Mouse (Mus musculus): ENCODE data around the gene Itpkc. TPM values are rescaled to one million over a fixed set of nuclear protein-coding genes. Genes with fewer than 3 reads are reported as not detected.
A peak's percentile ranks its signal among the peaks of the same experiment; 100 is the strongest.

Gene Itpkc
- polyA plus RNA-seq, 1 experiment from 2014 or later = 8.5 TPM

- Histone ChIP-seq H3K9ac (replicated peaks; ENCODE audit: low read depth, low read length) (no peak overlapping the region), H3K4me1 (ENCODE audit: control insufficient read depth, insufficient read depth, low read length) (peaks cover 37% of the 10 kb centered on the region), H3K9me3 (ENCODE audit: control insufficient read depth, low read depth, low read length) (no peaks in the 10 kb centered on the region), H3K4me3 (ENCODE audit: low read depth, low read length) (no peak overlapping the region), H3K4me2 (replicated peaks; ENCODE audit: low read depth, low read length) (peak overlapping the region; percentile 88; the same call in 1 of the 2 replicates), H3K27ac (ENCODE audit: low read length) (no peak overlapping the region), H3K27me3 (ENCODE audit: control insufficient read depth, insufficient read depth, low read length) (no peaks in the 10 kb centered on the region), H3K36me3 (ENCODE audit: control insufficient read depth, insufficient read depth, low read length) (peaks cover 45% of the 10 kb centered on the region)
- ATAC-seq (ENCODE audit: insufficient number of reproducible peaks, insufficient read depth, low FRiP score, low read depth) = no peak
- 82% methylated on average over 5 of the region's 5 CpGs for WGBS
Measured at GRCm38 (mm10) chr7:27162780-27163449, 65.5 kb downstream of the Itpkc start.

DNA sequence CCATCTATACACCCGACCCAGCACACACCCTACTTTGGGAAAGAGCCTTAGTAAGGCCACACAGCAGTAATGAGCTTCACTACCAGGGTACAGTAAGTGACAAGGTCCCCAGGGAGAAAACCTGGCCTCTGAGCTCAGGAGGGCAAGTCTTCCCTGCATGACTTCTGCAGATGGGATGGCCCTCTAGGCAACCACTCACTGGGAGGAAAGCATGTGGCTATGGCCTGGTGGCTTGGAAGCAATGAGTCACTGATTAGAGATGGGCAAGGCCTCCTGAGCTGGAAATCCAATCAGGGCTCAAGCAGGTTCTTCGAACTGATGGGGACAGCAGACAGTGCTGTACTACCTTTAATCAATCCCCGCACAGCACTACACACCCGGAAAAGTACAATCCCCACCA lies 66.7 kb downstream of the Itpkc start:
- Histone ChIP-seq H3K27me3 (ENCODE audit: control insufficient read depth, insufficient read depth, low read length) (no peaks in the 10 kb centered on the region), H3K4me3 (ENCODE audit: low read depth, low read length) (no peak overlapping the region), H3K27ac (ENCODE audit: low read length) (no peak overlapping the region), H3K4me1 (ENCODE audit: control insufficient read depth, insufficient read depth, low read length) (peaks cover 30% of the 10 kb centered on the region), H3K9ac (replicated peaks; ENCODE audit: low read depth, low read length) (no peak overlapping the region), H3K36me3 (ENCODE audit: control insufficient read depth, insufficient read depth, low read length) (peaks cover 53% of the 10 kb centered on the region), H3K4me2 (replicated peaks; ENCODE audit: low read depth, low read length) (no peak overlapping the region), H3K9me3 (ENCODE audit: control insufficient read depth, low read depth, low read length) (no peaks in the 10 kb centered on the region)
- no peak for ATAC-seq (ENCODE audit: insufficient number of reproducible peaks, insufficient read depth, low FRiP score, low read depth)
- 83% methylated on average over 4 of the region's 4 CpGs for WGBS

- H3K9ac ChIP-seq (replicated peaks; ENCODE audit: low read depth, low read length) = no peak overlapping the region
- H3K27ac ChIP-seq (ENCODE audit: low read length) = no peak overlapping the region
- ATAC-seq (ENCODE audit: insufficient number of reproducible peaks, insufficient read depth, low FRiP score, low read depth) = no peak
- WGBS = 80% methylated on average over 3 of the region's 3 CpGs
- peaks cover 30% of the 10 kb centered on the region for H3K4me1 ChIP-seq (ENCODE audit: control insufficient read depth, insufficient read depth, low read length)
- no peak overlapping the region for H3K4me2 ChIP-seq (replicated peaks; ENCODE audit: low read depth, low read length)
- H3K27me3 ChIP-seq (ENCODE audit: control insufficient read depth, insufficient read depth, low read length) = no peaks in the 10 kb centered on the region
- no peak overlapping the region for H3K4me3 ChIP-seq (ENCODE audit: low read depth, low read length)
- no peaks in the 10 kb centered on the region for H3K9me3 ChIP-seq (ENCODE audit: control insufficient read depth, low read depth, low read length)
- H3K36me3 ChIP-seq (ENCODE audit: control insufficient read depth, insufficient read depth, low read length) = peaks cover 53% of the 10 kb centered on the region
Measured at GRCm38 (mm10) chr7:27160921-27161320, 67.5 kb downstream of the Itpkc start.

GRCm38 (mm10) chr7:27159882-27160281 lies 68.6 kb downstream of the Itpkc start:
- peaks cover 22% of the 10 kb centered on the region for H3K4me1 ChIP-seq (ENCODE audit: control insufficient read depth, insufficient read depth, low read length)
- no peaks in the 10 kb centered on the region for H3K27me3 ChIP-seq (ENCODE audit: control insufficient read depth, insufficient read depth, low read length)
- peak; percentile 87; the same call in 1 of the 2 replicates for ATAC-seq (ENCODE audit: insufficient number of reproducible peaks, insufficient read depth, low FRiP score, low read depth)
- H3K4me3 ChIP-seq (ENCODE audit: low read depth, low read length) = no peak overlapping the region
- no peak overlapping the region for H3K9ac ChIP-seq (replicated peaks; ENCODE audit: low read depth, low read length)
- 13% methylated on average over 8 of the region's 8 CpGs for WGBS
- no peak overlapping the region for H3K27ac ChIP-seq (ENCODE audit: low read length)
- no peak overlapping the region for H3K4me2 ChIP-seq (replicated peaks; ENCODE audit: low read depth, low read length)
- H3K36me3 ChIP-seq (ENCODE audit: control insufficient read depth, insufficient read depth, low read length) = peaks cover 49% of the 10 kb centered on the region
- no peaks in the 10 kb centered on the region for H3K9me3 ChIP-seq (ENCODE audit: control insufficient read depth, low read depth, low read length)

DNA sequence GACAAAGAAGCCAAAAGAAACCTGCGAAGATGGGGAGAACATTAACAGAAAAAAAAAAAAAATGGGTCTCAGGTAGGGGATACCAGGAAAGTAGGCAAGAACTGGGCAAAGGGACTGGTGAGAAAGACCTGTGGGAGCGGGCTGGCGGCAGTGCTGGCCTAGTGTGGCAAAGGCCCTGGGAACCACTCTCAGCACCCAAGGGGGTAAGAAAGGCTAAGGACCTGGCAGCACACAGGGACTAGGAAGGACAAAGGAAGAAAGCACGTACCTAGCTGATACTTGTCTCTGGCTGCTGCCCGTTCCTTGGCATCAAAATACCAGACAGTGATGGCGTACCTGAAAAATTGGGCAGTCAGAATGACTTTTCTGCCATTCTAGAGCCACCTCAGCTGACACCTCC lies 69.2 kb downstream of the Itpkc start:
- H3K36me3 ChIP-seq (ENCODE audit: control insufficient read depth, insufficient read depth, low read length) = peaks cover 43% of the 10 kb centered on the region
- WGBS = 97% methylated on average over 6 of the region's 6 CpGs
- no peak overlapping the region for H3K27ac ChIP-seq (ENCODE audit: low read length)
- no peak overlapping the region for H3K4me2 ChIP-seq (replicated peaks; ENCODE audit: low read depth, low read length)
- H3K4me3 ChIP-seq (ENCODE audit: low read depth, low read length) = no peak overlapping the region
- no peak overlapping the region for H3K9ac ChIP-seq (replicated peaks; ENCODE audit: low read depth, low read length)
- H3K27me3 ChIP-seq (ENCODE audit: control insufficient read depth, insufficient read depth, low read length) = no peaks in the 10 kb centered on the region
- no peak for ATAC-seq (ENCODE audit: insufficient number of reproducible peaks, insufficient read depth, low FRiP score, low read depth)
- H3K4me1 ChIP-seq (ENCODE audit: control insufficient read depth, insufficient read depth, low read length) = peaks cover 16% of the 10 kb centered on the region
- no peaks in the 10 kb centered on the region for H3K9me3 ChIP-seq (ENCODE audit: control insufficient read depth, low read depth, low read length)

- 94% methylated on average over 9 of the region's 9 CpGs for WGBS
- no peaks in the 10 kb centered on the region for H3K9me3 ChIP-seq (ENCODE audit: control insufficient read depth, low read depth, low read length)
- H3K4me3 ChIP-seq (ENCODE audit: low read depth, low read length) = no peak overlapping the region
- peaks cover 7% of the 10 kb centered on the region; the same call in 1 of the 2 replicates for H3K4me1 ChIP-seq (ENCODE audit: control insufficient read depth, insufficient read depth, low read length)
- no peaks in the 10 kb centered on the region for H3K27me3 ChIP-seq (ENCODE audit: control insufficient read depth, insufficient read depth, low read length)
- ATAC-seq (ENCODE audit: insufficient number of reproducible peaks, insufficient read depth, low FRiP score, low read depth) = no peak
- H3K36me3 ChIP-seq (ENCODE audit: control insufficient read depth, insufficient read depth, low read length) = peaks cover 37% of the 10 kb centered on the region
- H3K4me2 ChIP-seq (replicated peaks; ENCODE audit: low read depth, low read length) = no peak overlapping the region
- no peak overlapping the region for H3K27ac ChIP-seq (ENCODE audit: low read length)
- no peak overlapping the region for H3K9ac ChIP-seq (replicated peaks; ENCODE audit: low read depth, low read length)
Measured at GRCm38 (mm10) chr7:27158171-27158570, 70.3 kb downstream of the Itpkc start.

MicroRNAs encoded within 50 kb of the gene (microRNA counts, 519-probe panel; counts per million panel counts)
- microRNA mmu-miR-1191 = not detected

Small RNA genes lying within 50 kb of the gene (microRNA-seq; reads per million reads assigned to microRNA genes)
- 1.8 reads per million for gene Mir1191
- 0.78 reads per million for gene Mir3101

Other genes with a start within 250 kb of the Itpkc start
- not detected in 2 replicates for gene Cyp2a12, start 199.6 kb downstream of the Itpkc start, polyA plus RNA-seq (2014; fragmentation: Nextera tagmentation; extraction: Ambion mirVana)
- 22.5 and 32.1 TPM in 2 replicates for gene Cyp2f2, start 108.8 kb downstream of the Itpkc start, polyA plus RNA-seq (2014; fragmentation: Nextera tagmentation; extraction: Ambion mirVana)
- 0.17 TPM in 1 of 2 replicates, not detected in the other for gene Cyp2t4, start 74.9 kb downstream of the Itpkc start, polyA plus RNA-seq (2014; fragmentation: Nextera tagmentation; extraction: Ambion mirVana)
- 39.0 and 42.5 TPM in 2 replicates for gene Egln2, start 61.9 kb downstream of the Itpkc start, polyA plus RNA-seq (2014; fragmentation: Nextera tagmentation; extraction: Ambion mirVana)
- gene Rab4b, start 49.8 kb downstream of the Itpkc start, polyA plus RNA-seq (2014; fragmentation: Nextera tagmentation; extraction: Ambion mirVana) = 68.6 and 71.1 TPM in 2 replicates
- not detected in 2 replicates for gene Gm21983, start 47.6 kb downstream of the Itpkc start, polyA plus RNA-seq (2014; fragmentation: Nextera tagmentation; extraction: Ambion mirVana)
- gene Mia, start 47.5 kb downstream of the Itpkc start, polyA plus RNA-seq (2014; fragmentation: Nextera tagmentation; extraction: Ambion mirVana) = 2.4 and 6.3 TPM in 2 replicates
- 4.2 and 4.5 TPM in 2 replicates for gene BC024978, start 32.9 kb downstream of the Itpkc start, polyA plus RNA-seq (2014; fragmentation: Nextera tagmentation; extraction: Ambion mirVana)
- gene Snrpa, start 32.4 kb downstream of the Itpkc start, polyA plus RNA-seq (2014; fragmentation: Nextera tagmentation; extraction: Ambion mirVana) = 260 and 274 TPM in 2 replicates
- gene Coq8b, start 4.4 kb upstream of the Itpkc start, polyA plus RNA-seq (2014; fragmentation: Nextera tagmentation; extraction: Ambion mirVana) = 19.7 and 20.5 TPM in 2 replicates
- gene Numbl, start 29.8 kb upstream of the Itpkc start, polyA plus RNA-seq (2014; fragmentation: Nextera tagmentation; extraction: Ambion mirVana) = 15.0 and 16.5 TPM in 2 replicates
- 178 and 189 TPM in 2 replicates for gene Ltbp4, start 109.0 kb upstream of the Itpkc start, polyA plus RNA-seq (2014; fragmentation: Nextera tagmentation; extraction: Ambion mirVana)
- 41.5 and 41.6 TPM in 2 replicates for gene Shkbp1, start 127.4 kb upstream of the Itpkc start, polyA plus RNA-seq (2014; fragmentation: Nextera tagmentation; extraction: Ambion mirVana)
- 0.53 and 1.9 TPM in 2 replicates for gene Gm20479, start 128.8 kb upstream of the Itpkc start, polyA plus RNA-seq (2014; fragmentation: Nextera tagmentation; extraction: Ambion mirVana)
- gene Sptbn4, start 219.0 kb upstream of the Itpkc start, polyA plus RNA-seq (2014; fragmentation: Nextera tagmentation; extraction: Ambion mirVana) = 0.64 and 1.00 TPM in 2 replicates
- gene Blvrb, start 219.3 kb upstream of the Itpkc start, polyA plus RNA-seq (2014; fragmentation: Nextera tagmentation; extraction: Ambion mirVana) = 67.3 and 78.3 TPM in 2 replicates
- gene Sertad3, start 245.1 kb upstream of the Itpkc start, polyA plus RNA-seq (2014; fragmentation: Nextera tagmentation; extraction: Ambion mirVana) = 29.5 and 32.9 TPM in 2 replicates